Mouse (Mus musculus) liver, embryonic 12.5 days (tissue): ENCODE measurements around the gene Ttc4. TPM values are rescaled to one million over a fixed set of nuclear protein-coding genes. Genes with fewer than 3 reads are reported as not detected.

Experiments
- ATAC-seq: fragments of 200-750 bp; cut with Nextera tagmentation; 2 replicates; pipeline ENCODE4 v1.8.0; 2017; ENCODE audit warnings: moderate number of reproducible peaks, mild to moderate bottlenecking, moderate library complexity
- H3K27ac ChIP-seq: fragments of 300-500 bp; sonication (generic); 2 replicates; pipeline ENCODE4 v1.5.1; 2016; ENCODE audit warnings: mild to moderate bottlenecking
- H3K27me3 ChIP-seq: fragments of 300-500 bp; sonication (generic); replicated peaks from 2 replicates; pipeline ENCODE4 v1.6.1; 2016; ENCODE audit warnings: mild to moderate bottlenecking, moderate library complexity
- H3K36me3 ChIP-seq: fragments of 300-500 bp; sonication (generic); 2 replicates; pipeline ENCODE4 v1.6.1; 2016; ENCODE audit warnings: mild to moderate bottlenecking, moderate library complexity
- H3K4me1 ChIP-seq: fragments of 300-500 bp; sonication (generic); 2 replicates; pipeline ENCODE4 v1.6.1; 2016
- H3K4me2 ChIP-seq: fragments of 300-500 bp; sonication (generic); 2 replicates; pipeline ENCODE4 v1.6.1; 2016; ENCODE audit warnings: mild to moderate bottlenecking, moderate library complexity
- H3K4me3 ChIP-seq: fragments of 300-500 bp; sonication (generic); 2 replicates; pipeline ENCODE4 v1.5.1; 2016; ENCODE audit warnings: mild to moderate bottlenecking, moderate library complexity
- H3K9ac ChIP-seq: fragments of 300-500 bp; sonication (generic); 2 replicates; pipeline ENCODE4 v1.6.1; 2016; ENCODE audit warnings: mild to moderate bottlenecking, moderate library complexity
- H3K9me3 ChIP-seq: fragments of 300-500 bp; sonication (generic); replicated peaks from 2 replicates; pipeline ENCODE4 v1.6.1; 2016; ENCODE audit warnings: mild to moderate bottlenecking, moderate library complexity
- WGBS: fragments of 180-500 bp; shearing (Covaris S2); methylation state at CpG from one replicate; pipeline ENCODE4 v1.1.7; 2016; ENCODE audit not compliant: insufficient replicate concordance; 5-methylcytosine and 5-hydroxymethylcytosine counted together
- polyA plus RNA-seq: library from polyadenylated mRNA; unstranded; fragments of >200 nt; fragmentation: Nextera tagmentation; extraction: Ambion mirVana; gene quantifications from 2 replicates; pipeline ENCODE4 v1.2.1, GENCODE M21; 2016

Ttc4 gene
- polyA plus RNA-seq, result 45.2 and 48.6 TPM in 2 replicates

DNA sequence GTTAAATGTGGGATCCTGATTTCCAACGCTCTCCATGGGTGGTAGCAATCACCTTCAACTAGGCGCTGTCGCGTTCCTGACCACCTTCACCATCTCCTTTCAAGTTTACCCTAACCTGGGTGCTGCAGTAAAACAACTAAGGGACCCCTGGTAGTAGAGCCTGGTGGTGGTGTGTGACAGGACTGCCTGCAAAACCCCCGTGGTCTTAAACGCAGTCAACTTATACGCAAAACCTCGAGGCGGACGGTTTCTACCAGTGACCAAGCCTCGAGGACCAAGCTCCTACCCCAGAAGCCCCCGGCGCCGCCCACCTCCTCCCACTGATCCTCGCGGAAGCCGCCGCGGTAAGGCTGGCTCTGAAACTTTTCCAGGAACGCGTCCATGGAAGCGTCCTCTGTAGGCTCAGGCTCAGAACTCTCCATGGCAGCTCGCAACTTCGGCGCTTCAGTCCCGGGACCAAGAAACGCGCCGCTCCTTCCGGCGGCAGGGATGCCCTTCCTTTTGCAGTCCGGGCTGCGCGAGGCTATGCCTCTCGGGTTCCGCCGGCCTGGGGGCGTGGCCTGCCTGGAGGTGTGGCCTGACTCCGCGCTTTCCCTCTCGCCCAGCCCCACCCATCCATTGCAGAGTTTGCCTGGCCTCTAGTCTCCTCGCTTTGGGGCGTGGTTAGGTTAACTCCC, at the start of gene Ttc4:
TSS of gene Ttc4 (minus strand) at position 503 of the 677 bp plus-strand sequence.
- under 1% methylated on average over 43 of the region's 43 CpGs for WGBS
- Histone ChIP-seq H3K4me1 (peaks cover 32% of the 10 kb centered on the region), H3K27me3 (0 out of 2 replicates have a peak, but pooled peaks cover 7% of the 10 kb centered on the region), H3K9me3 (no peaks in the 10 kb centered on the region), H3K36me3 (peaks cover 39% of the 10 kb centered on the region), H3K27ac (peak within 1 kb of the TSS; percentile 81), H3K9ac (peak within 1 kb of the TSS; percentile 94), H3K4me3 (peak within 1 kb of the TSS; percentile 89), H3K4me2 (peak within 1 kb of the TSS; percentile 88)
- peak; percentile 100 for ATAC-seq

DNA sequence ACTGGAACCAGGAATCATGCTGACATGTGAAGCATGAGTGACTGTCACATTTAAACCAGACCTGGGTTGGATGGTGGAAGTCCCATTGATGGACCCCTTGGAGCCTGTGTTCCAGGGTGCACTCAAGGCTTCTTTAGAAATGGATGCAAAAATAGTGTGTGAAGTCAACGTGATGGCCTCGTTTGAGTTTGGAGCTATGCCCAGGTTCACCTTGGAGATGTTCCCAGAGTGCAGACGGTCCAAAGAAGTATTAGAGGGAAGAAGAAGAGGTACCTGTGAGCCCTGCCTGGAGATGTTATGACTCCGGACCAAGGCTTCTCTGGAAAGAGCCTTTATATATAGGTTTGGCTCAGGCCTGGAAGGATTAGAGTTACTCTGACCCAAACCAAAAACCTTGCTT, 41.9 kb upstream of the Ttc4 start:
- H3K27ac ChIP-seq, result no peak overlapping the region
- H3K27me3 ChIP-seq, result peaks cover 31% of the 10 kb centered on the region
- WGBS, result 62% methylated on average over 4 of the region's 4 CpGs
- H3K4me3 ChIP-seq, result no peak overlapping the region
- H3K36me3 ChIP-seq, result no peaks in the 10 kb centered on the region
- H3K4me2 ChIP-seq, result no peak overlapping the region
- no peaks in the 10 kb centered on the region for H3K9me3 ChIP-seq
- no peak overlapping the region for H3K9ac ChIP-seq
- no peaks in the 10 kb centered on the region for H3K4me1 ChIP-seq
- no peak for ATAC-seq

DNA sequence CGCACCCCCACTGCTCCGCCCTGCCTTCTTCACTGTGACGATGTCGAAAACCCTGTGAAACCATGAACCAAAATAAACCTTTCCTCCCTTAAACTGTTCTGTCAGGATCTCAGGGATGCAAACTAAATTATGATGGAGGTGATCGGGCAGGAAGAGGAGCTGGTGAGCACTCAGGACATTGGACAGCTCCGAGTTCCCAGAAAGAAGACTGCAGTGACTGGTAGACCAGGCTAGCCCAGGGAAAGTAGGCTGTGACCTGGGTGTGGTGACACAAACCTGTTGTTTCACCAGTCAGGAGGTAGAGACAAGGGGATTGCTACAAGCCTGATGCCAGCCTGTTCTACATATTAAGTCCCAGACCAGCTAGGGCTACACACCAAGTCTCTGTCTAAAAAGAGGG, 34.9 kb upstream of the Ttc4 start:
- no peak for ATAC-seq
- Histone ChIP-seq H3K9me3 (no peaks in the 10 kb centered on the region), H3K4me1 (0 out of 2 replicates have a peak, but pooled peaks cover 3% of the 10 kb centered on the region), H3K36me3 (no peaks in the 10 kb centered on the region), H3K27ac (no peak overlapping the region), H3K27me3 (peaks cover 58% of the 10 kb centered on the region), H3K4me2 (no peak overlapping the region), H3K9ac (no peak overlapping the region), H3K4me3 (no peak overlapping the region)
- 60% methylated on average over 6 of the region's 6 CpGs for WGBS

DNA sequence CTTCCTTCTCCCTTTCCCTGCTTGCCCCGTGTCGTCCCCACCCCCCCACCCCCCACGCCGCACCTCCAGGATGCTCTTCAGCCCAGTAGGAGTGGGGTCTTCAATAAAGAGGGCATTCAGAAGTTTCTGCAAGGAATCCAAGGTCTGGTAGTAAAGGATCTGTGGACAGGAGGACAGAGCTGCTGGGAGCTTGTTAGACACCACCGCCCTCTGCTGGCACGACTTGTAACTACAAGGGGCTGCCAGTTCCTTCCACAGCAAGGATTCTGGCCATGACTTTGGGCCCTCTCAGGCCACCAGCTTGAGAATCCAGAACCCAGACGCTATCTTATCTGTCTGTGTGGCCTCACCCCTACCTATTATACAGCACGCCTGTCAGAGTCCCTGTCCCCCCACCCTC, 29.7 kb upstream of the Ttc4 start:
- H3K4me2 ChIP-seq, result peak overlapping the region; percentile 37
- H3K36me3 ChIP-seq, result no peaks in the 10 kb centered on the region
- no peaks in the 10 kb centered on the region for H3K9me3 ChIP-seq
- H3K4me1 ChIP-seq, result peaks cover 5% of the 10 kb centered on the region
- H3K27me3 ChIP-seq, result peaks cover 37% of the 10 kb centered on the region
- no peak overlapping the region for H3K27ac ChIP-seq
- no peak overlapping the region for H3K9ac ChIP-seq
- ATAC-seq, result peak; percentile 53; the same call in 1 of the 2 replicates
- WGBS, result under 1% methylated on average over 8 of the region's 8 CpGs
- H3K4me3 ChIP-seq, result no peak overlapping the region

DNA sequence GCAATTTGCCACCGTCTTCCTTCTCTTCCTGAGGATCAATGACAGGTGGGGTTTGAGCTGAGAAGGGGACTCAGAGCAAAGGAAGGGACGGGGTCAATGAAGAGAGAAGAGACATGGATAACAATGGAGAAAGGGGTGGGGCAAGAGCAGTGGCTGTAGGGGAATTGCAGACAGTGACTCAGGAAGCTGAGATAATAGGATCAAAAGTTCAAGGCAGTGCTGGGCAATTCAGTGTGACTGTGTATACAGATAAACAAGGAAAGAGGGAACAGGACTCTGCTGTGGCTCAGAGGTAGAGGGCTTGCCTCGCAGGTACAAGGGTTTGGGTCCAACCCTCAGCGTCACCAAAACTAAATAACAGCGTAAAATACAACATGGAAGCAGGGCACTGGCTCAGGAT, 29.2 kb upstream of the Ttc4 start:
- Histone ChIP-seq H3K4me1 (peaks cover 5% of the 10 kb centered on the region), H3K36me3 (no peaks in the 10 kb centered on the region), H3K27ac (no peak overlapping the region), H3K4me2 (peak overlapping the region; percentile 37), H3K4me3 (no peak overlapping the region), H3K27me3 (peaks cover 40% of the 10 kb centered on the region), H3K9ac (no peak overlapping the region), H3K9me3 (no peaks in the 10 kb centered on the region)
- WGBS, result 24% methylated on average over 5 of the region's 5 CpGs
- ATAC-seq, result 0 out of 2 replicates have a peak, but pooled peaks have one; percentile 21

DNA sequence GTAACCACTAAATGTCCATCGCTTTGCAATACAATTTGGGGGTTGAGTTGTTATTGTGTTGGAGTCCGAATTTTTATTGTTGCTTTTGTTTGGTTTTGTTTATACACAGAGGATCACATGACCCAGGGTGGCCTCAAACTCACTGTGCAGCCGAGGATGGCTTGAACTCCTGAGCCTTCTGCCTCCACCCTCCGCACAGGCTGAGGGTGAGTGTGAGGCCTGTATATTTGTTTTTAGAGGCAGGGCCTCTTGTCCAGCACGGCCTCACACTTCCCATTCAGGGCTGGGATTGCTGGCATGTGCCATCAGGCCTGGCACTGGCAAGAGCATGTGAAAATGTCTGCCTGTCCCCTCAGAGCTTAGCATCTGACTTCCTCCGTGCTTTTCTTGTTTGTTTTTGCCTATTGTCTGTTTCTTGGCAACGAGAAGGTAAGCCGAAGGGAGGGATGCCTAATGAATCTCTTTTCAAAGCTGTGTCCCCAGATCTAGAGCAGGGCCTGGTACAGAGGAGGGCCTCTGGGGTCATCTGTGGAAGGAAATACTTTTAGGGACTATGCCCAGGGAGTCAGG, 26.4 kb upstream of the Ttc4 start:
- H3K4me3 ChIP-seq, result no peak overlapping the region
- H3K27ac ChIP-seq, result no peak overlapping the region
- peaks cover 5% of the 10 kb centered on the region for H3K4me1 ChIP-seq
- no peaks in the 10 kb centered on the region for H3K9me3 ChIP-seq
- H3K4me2 ChIP-seq, result no peak overlapping the region
- ATAC-seq, result no peak
- no peak overlapping the region for H3K9ac ChIP-seq
- H3K36me3 ChIP-seq, result no peaks in the 10 kb centered on the region
- 51% methylated on average over 8 of the region's 8 CpGs for WGBS
- H3K27me3 ChIP-seq, result peaks cover 51% of the 10 kb centered on the region

DNA sequence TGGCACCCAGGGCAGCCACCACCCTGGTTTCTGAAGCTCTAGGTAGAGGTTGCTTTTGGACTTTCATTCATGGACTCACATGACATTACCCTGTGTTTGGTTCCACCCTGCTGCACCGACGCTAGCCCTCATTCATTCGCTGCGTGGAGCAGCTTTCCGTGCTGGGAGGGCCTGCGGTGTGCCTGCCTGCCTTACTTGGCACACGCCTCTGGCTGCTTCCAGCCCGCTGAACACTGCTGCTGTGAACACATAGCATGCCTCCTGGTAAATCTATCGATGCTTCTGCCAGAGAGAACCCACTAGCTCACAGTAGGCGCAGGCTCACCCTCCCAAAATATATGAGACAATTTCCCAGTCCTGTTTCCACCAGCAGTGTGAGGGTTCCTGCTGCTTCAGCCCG, 25.7 kb upstream of the Ttc4 start:
- 68% methylated on average over 11 of the region's 11 CpGs for WGBS
- peaks cover 51% of the 10 kb centered on the region for H3K27me3 ChIP-seq
- H3K36me3 ChIP-seq, result no peaks in the 10 kb centered on the region
- H3K4me1 ChIP-seq, result peaks cover 9% of the 10 kb centered on the region
- no peak for ATAC-seq
- H3K27ac ChIP-seq, result no peak overlapping the region
- no peak overlapping the region for H3K9ac ChIP-seq
- H3K9me3 ChIP-seq, result no peaks in the 10 kb centered on the region
- H3K4me3 ChIP-seq, result no peak overlapping the region
- no peak overlapping the region for H3K4me2 ChIP-seq

DNA sequence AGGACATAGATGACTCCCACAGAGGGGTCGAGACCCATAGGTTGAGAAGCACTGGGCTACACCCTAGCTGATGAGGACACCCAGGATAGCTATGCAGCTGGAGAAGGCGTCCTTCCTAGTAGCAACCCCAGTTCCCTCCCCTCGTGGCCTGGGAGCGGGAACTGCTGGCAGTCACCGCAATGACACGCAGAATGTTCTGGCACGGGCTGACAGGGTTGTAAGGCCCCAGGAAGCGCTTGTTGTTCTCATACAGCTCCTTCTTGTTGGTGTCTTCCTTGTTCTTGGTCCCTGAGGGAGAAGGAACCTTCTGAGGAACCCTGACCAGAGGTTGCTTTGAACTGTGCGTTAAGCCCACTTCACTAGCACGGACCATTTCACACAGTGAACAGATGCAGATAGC, 25.2 kb upstream of the Ttc4 start:
- no peak for ATAC-seq
- H3K36me3 ChIP-seq, result no peaks in the 10 kb centered on the region
- H3K9me3 ChIP-seq, result no peaks in the 10 kb centered on the region
- H3K9ac ChIP-seq, result no peak overlapping the region
- H3K4me3 ChIP-seq, result no peak overlapping the region
- H3K27ac ChIP-seq, result no peak overlapping the region
- WGBS, result 62% methylated on average over 10 of the region's 10 CpGs
- peaks cover 9% of the 10 kb centered on the region for H3K4me1 ChIP-seq
- H3K4me2 ChIP-seq, result no peak overlapping the region
- H3K27me3 ChIP-seq, result peaks cover 46% of the 10 kb centered on the region

DNA sequence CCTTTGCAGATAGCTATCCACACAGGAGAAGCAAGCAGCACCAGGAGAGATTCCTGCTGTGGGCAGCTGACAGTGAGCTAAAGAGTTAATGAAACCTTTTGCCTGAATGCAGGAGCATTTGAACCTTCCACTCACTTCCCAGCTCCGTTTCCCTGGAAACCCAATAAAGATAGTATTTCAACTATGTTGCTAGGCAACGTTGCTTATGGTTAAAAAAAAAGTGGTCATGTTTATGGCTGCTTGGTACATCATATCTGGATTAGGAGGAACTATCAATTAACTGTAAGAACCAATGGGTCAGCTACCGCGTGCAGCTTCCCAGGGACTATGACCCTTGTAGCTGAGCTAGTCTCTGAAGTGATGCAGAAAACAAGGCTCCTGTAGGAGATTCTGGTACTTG, 22.1 kb upstream of the Ttc4 start:
- H3K27ac ChIP-seq, result no peak overlapping the region
- no peak overlapping the region for H3K4me2 ChIP-seq
- H3K9me3 ChIP-seq, result no peaks in the 10 kb centered on the region
- H3K9ac ChIP-seq, result no peak overlapping the region
- H3K36me3 ChIP-seq, result no peaks in the 10 kb centered on the region
- H3K27me3 ChIP-seq, result peaks cover 55% of the 10 kb centered on the region
- WGBS, result 30% methylated on average over 4 of the region's 4 CpGs
- H3K4me3 ChIP-seq, result no peak overlapping the region
- ATAC-seq, result no peak
- 0 out of 2 replicates have a peak, but pooled peaks cover 4% of the 10 kb centered on the region for H3K4me1 ChIP-seq

DNA sequence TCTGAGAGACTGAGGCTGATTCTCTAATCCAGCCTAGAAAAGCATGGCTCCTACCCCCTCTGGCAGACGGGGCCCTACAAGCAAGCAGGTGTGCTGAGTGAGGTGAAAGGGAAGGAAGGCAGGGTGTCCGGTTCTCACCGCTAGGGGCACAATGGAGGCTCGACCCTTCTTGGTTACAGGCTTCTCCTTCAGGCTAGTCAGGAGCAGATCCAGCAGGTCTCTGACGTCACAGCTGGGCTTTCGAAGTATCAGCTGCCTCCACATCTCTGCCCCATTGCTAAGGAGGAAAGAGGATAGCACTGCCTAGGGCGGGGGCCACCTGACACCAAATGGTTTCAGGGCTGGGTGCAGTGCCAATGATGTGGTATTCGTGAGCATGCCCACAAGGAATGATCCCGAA, 21.2 kb upstream of the Ttc4 start:
- Histone ChIP-seq H3K27ac (no peak overlapping the region), H3K4me2 (no peak overlapping the region), H3K36me3 (no peaks in the 10 kb centered on the region), H3K4me3 (no peak overlapping the region), H3K27me3 (peaks cover 56% of the 10 kb centered on the region), H3K9me3 (no peaks in the 10 kb centered on the region), H3K9ac (no peak overlapping the region), H3K4me1 (0 out of 2 replicates have a peak, but pooled peaks cover 4% of the 10 kb centered on the region)
- 20% methylated on average over 9 of the region's 9 CpGs for WGBS
- ATAC-seq, result no peak

DNA sequence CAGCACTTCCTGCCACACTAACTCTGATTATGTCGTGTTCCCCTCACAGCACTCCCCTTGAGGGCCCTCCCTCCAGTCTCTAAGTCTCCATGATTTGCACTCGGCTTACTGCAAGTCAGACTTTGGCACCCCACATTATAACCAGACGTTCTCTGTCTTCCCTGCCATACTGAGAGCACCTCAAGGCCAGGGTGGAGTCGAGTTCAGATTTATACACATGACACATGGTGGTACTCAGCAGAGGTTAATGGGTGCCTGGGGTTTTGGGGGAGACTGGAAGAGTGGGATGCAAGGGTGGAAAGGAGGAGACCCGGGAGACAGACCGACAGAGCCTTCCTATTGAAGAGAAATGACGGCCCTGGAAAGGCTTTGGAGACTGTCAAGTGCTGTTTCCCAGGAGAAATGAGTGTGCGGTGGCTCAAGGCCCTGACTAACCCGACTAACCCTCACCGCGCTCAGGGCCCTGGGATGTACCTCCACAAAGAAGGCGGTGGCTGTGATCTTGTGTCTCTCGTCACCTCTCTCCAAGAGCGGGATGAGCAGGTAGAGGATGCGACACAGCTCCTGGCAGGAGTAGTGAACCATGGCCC, 15.2 kb upstream of the Ttc4 start:
- ATAC-seq, result no peak
- Histone ChIP-seq H3K4me3 (no peak overlapping the region), H3K9ac (no peak overlapping the region), H3K27ac (no peak overlapping the region), H3K4me1 (peaks cover 6% of the 10 kb centered on the region), H3K27me3 (peaks cover 38% of the 10 kb centered on the region), H3K9me3 (no peaks in the 10 kb centered on the region), H3K4me2 (no peak overlapping the region), H3K36me3 (no peaks in the 10 kb centered on the region)
- 65% methylated on average over 15 of the region's 15 CpGs for WGBS

DNA sequence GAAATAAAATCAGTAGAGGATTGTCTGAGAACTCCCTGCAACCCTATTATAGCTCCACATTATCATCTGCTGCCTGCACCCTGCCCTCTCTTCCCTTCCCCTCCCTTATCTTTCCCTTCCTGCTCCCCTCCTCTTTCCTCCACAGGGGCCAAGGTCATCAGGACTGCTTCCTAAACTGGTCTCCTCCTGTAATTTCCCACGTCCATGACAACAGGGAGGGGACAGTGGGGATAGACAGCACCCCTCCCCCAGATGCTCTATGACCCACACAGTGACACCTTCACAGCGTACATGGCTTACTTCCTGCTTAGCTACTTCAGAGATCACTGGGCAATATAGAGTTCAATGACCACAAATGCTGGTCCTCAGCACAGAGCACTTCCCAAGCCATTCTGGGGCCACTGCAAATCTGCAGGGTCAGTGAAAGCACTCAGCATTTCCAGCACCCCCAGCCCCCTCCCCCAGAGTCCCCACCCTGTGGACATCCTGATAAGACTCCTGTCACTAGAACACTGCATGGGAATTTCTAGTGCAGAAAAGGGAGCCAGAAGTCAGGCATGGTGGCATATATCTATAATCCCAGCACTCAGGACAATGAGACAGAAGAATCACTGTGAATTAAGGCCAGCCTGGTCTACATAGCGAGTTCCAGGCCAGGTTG, 10.0 kb upstream of the Ttc4 start:
- no peak overlapping the region for H3K4me2 ChIP-seq
- ATAC-seq, result peak; percentile 73
- H3K27me3 ChIP-seq, result peaks cover 18% of the 10 kb centered on the region; the same call in 1 of the 2 replicates
- H3K36me3 ChIP-seq, result no peaks in the 10 kb centered on the region
- 25% methylated on average over 3 of the region's 3 CpGs for WGBS
- no peak overlapping the region for H3K9ac ChIP-seq
- no peaks in the 10 kb centered on the region for H3K9me3 ChIP-seq
- peaks cover 20% of the 10 kb centered on the region for H3K4me1 ChIP-seq
- no peak overlapping the region for H3K27ac ChIP-seq
- H3K4me3 ChIP-seq, result no peak overlapping the region
